Mouse (Mus musculus) mouse embryonic stem cell (cell line): Measurements from ENCODE around the gene Ints14.

Experiments
- in situ Hi-C, 2 experiments: fragments of 300-500 bp; cut with MboI; formaldehyde crosslinking; loops; 1 replicate in 1 of 2; 3 replicates in 1 of 2; pipeline ENCODE4 v1.14.3; 2019 to 2020; ENCODE audit warnings: low sequenced_read_pairs in 2 of 2, low pct_unique_long_range_greater_than_20kb in 1 of 2, mixed read lengths in 1 of 2; ENCODE audit not compliant: unreplicated experiment in 1 of 2

Ints14 gene

GRCm38 (mm10) chr9:64960117-64960977 is at the start of gene Ints14:
Ints14 (plus strand) TSS chr9:64960905.
- in situ Hi-C loops, result no loop called here

GRCm38 (mm10) chr9:64913406-64913805 is 47.3 kb upstream of the Ints14 start:
- in situ Hi-C loops, result no loop called here

- in situ Hi-C loops, result no loop called here
Measured at GRCm38 (mm10) chr9:64913973-64914372, 46.7 kb upstream of the Ints14 start.

GRCm38 (mm10) chr9:64914629-64915028 is 46.1 kb upstream of the Ints14 start:
- in situ Hi-C loops, result no loop called here

- in situ Hi-C loops, result no loop called here
Measured at GRCm38 (mm10) chr9:64918560-64918959, 42.1 kb upstream of the Ints14 start.

GRCm38 (mm10) chr9:64925771-64926170 is 34.9 kb upstream of the Ints14 start:
- in situ Hi-C loops, result no loop called here

- in situ Hi-C loops, result no loop called here
Measured at GRCm38 (mm10) chr9:64926201-64926991, 34.3 kb upstream of the Ints14 start.

GRCm38 (mm10) chr9:64930256-64930655 is 30.4 kb upstream of the Ints14 start:
- in situ Hi-C loops, result no loop called here

GRCm38 (mm10) chr9:64931751-64932610 is 28.7 kb upstream of the Ints14 start:
- in situ Hi-C loops, result no loop called here

- in situ Hi-C loops, result no loop called here
Measured at GRCm38 (mm10) chr9:64934015-64934754, 26.5 kb upstream of the Ints14 start.

GRCm38 (mm10) chr9:64936508-64936907 is 24.2 kb upstream of the Ints14 start:
- in situ Hi-C loops, result no loop called here

- in situ Hi-C loops, result no loop called here
Measured at GRCm38 (mm10) chr9:64937491-64937890, 23.2 kb upstream of the Ints14 start.

GRCm38 (mm10) chr9:64938535-64938934 is 22.2 kb upstream of the Ints14 start:
- in situ Hi-C loops, result no loop called here

- in situ Hi-C loops, result no loop called here
Measured at GRCm38 (mm10) chr9:64939281-64939680, 21.4 kb upstream of the Ints14 start.

GRCm38 (mm10) chr9:64939790-64940189 is 20.9 kb upstream of the Ints14 start:
- in situ Hi-C loops, result no loop called here

GRCm38 (mm10) chr9:64940731-64941346 is 19.9 kb upstream of the Ints14 start:
- in situ Hi-C loops, result no loop called here

GRCm38 (mm10) chr9:64941650-64942049 is 19.1 kb upstream of the Ints14 start:
- in situ Hi-C loops, result no loop called here

GRCm38 (mm10) chr9:64943997-64944396 is 16.7 kb upstream of the Ints14 start:
- in situ Hi-C loops, result no loop called here
